Mouse (Mus musculus): ENCODE data around the gene Chrd.

DNA sequence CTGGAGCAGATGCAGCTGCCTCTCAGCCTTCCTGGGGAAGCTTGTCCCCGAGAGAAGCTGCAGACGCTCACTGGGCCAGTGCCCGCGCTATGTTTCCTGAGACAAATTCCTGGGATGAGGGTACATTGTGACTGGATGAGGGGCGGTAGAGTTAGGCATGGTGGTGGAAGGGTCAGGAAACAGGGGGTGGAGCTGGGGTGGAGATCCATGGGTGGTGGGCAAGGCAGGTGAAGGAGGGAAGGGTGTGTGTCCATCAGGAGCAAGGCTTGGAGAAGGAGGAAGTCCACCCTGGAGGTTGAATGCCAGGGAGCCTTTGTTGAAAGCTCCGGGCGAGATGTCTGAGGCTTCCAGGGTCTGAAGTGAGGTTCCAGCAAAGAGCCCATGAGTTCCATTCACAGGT, 7.6 kb upstream of the Chrd start:
- TF ChIP-seq CTCF (IDR thresholded peaks at IDR 0.05; ENCODE audit: extremely low read depth, insufficient read depth, low read length) (no peak), POLR2A (IDR thresholded peaks at IDR 0.05; ENCODE audit: extremely low read depth, insufficient read depth, low read length) (no peak)

All from cortical plate, adult 2 months (tissue).